Mouse (Mus musculus) MEL (cell line): Measurements from ENCODE around the gene Ksr1. TPM values are rescaled to one million over a fixed set of nuclear protein-coding genes. Genes with fewer than 3 reads are reported as not detected.

Source experiments
- DNase-seq: peaks from one replicate; pipeline ENCODE4 v3.0.0; 2011; ENCODE audit warnings: low read depth, low spot score
- H3K27ac ChIP-seq: 2 replicates; pipeline ENCODE4 v1.5.1; 2012; ENCODE audit warnings: low read depth, mild to moderate bottlenecking, control low read depth, low read length, moderate library complexity; ENCODE audit not compliant: control insufficient read depth
- H3K27me3 ChIP-seq, 2 experiments: fragments of 150-350 bp in 1 of 2; sonication (generic) in 1 of 2; 2 replicates each; pipeline ENCODE4 v1.6.1; 2012; ENCODE audit warnings: low read length in 2 of 2, mild to moderate bottlenecking in 2 of 2, improper control_type of control experiment in 1 of 2, moderate library complexity in 1 of 2; ENCODE audit not compliant: insufficient read depth in 2 of 2, control insufficient read depth in 1 of 2
- H3K36me3 ChIP-seq, 2 experiments: 2 replicates each; pipeline ENCODE4 v1.6.1; 2012 to 2014; ENCODE audit warnings: low read length in 2 of 2, improper control_type of control experiment in 1 of 2, inconsistent platforms in 1 of 2, mild to moderate bottlenecking in 1 of 2; ENCODE audit not compliant: insufficient read depth in 2 of 2, control insufficient read depth in 1 of 2
- H3K4me1 ChIP-seq, 2 experiments: fragments of 150-350 bp in 1 of 2; sonication (generic) in 1 of 2; 2 replicates each; pipeline ENCODE4 v1.6.1; 2012; ENCODE audit warnings: low read length in 2 of 2, improper control_type of control experiment in 1 of 2, mild to moderate bottlenecking in 1 of 2; ENCODE audit not compliant: insufficient read depth in 2 of 2, control insufficient read depth in 1 of 2
- H3K4me3 ChIP-seq, 2 experiments: fragments of 150-350 bp in 1 of 2; sonication (generic) in 1 of 2; 2 replicates each; pipeline ENCODE4 v1.5.1; 2012; ENCODE audit warnings: low read depth in 2 of 2, low read length in 2 of 2, mild to moderate bottlenecking in 2 of 2, moderate library complexity in 2 of 2, control low read depth in 1 of 2, improper control_type of control experiment in 1 of 2; ENCODE audit not compliant: control insufficient read depth in 1 of 2, insufficient read depth in 1 of 2
- H3K79me2 ChIP-seq: 2 replicates; pipeline ENCODE4 v1.6.1; 2012; ENCODE audit warnings: mild to moderate bottlenecking, low read length, moderate library complexity; ENCODE audit not compliant: control insufficient read depth, poor library complexity, insufficient read depth
- H3K9ac ChIP-seq: 2 replicates; pipeline ENCODE4 v1.6.1; 2012; ENCODE audit warnings: low read depth, mild to moderate bottlenecking, control low read depth, low read length, moderate library complexity; ENCODE audit not compliant: control insufficient read depth, poor library complexity, severe bottlenecking
- H3K9me3 ChIP-seq: fragments of 150-350 bp; sonication (generic); replicated peaks from 2 replicates; pipeline ENCODE4 v1.6.1; 2012; ENCODE audit warnings: mild to moderate bottlenecking, low read length, improper control_type of control experiment, moderate library complexity; ENCODE audit not compliant: insufficient read depth
- BHLHE40 ChIP-seq: IDR thresholded peaks from 2 replicates; pipeline ENCODE4 v1.6.1; 2012; ENCODE audit warnings: low read depth, mild to moderate bottlenecking, inconsistent platforms, low read length, improper control_type of control experiment, borderline replicate concordance
- CHD2 ChIP-seq: IDR thresholded peaks from 2 replicates; pipeline ENCODE4 v1.6.1; 2011; ENCODE audit warnings: low read length, improper control_type of control experiment
- CTCF ChIP-seq, 3 experiments: IDR thresholded peaks in 2 of 3; conservative IDR thresholded peaks in 1 of 3; 2 replicates each; pipeline ENCODE4 v1.5.1; 2011 to 2012; ENCODE audit warnings: low read length in 3 of 3, low read depth in 2 of 3, mild to moderate bottlenecking in 2 of 3, improper control_type of control experiment in 1 of 3, inconsistent platforms in 1 of 3, mixed read lengths in 1 of 3, moderate library complexity in 1 of 3; ENCODE audit not compliant: control insufficient read depth in 1 of 3, insufficient read depth in 1 of 3, poor library complexity in 1 of 3, severe bottlenecking in 1 of 3
- ETS1 ChIP-seq: IDR thresholded peaks from 2 replicates; pipeline ENCODE4 v1.6.1; 2012; ENCODE audit warnings: low read depth, mild to moderate bottlenecking, inconsistent platforms, low read length, improper control_type of control experiment, moderate library complexity
- GABPA ChIP-seq: IDR thresholded peaks from 2 replicates; pipeline ENCODE4 v1.6.1; 2012; ENCODE audit warnings: low read depth, mild to moderate bottlenecking, inconsistent platforms, low read length, improper control_type of control experiment, moderate library complexity
- JUND ChIP-seq: IDR thresholded peaks from 2 replicates; pipeline ENCODE4 v1.6.1; 2011; ENCODE audit warnings: low read depth, mild to moderate bottlenecking, improper control_type of control experiment, low read length
- MAFK ChIP-seq: IDR thresholded peaks from 2 replicates; pipeline ENCODE4 v1.6.1; 2011; ENCODE audit warnings: low read depth, mild to moderate bottlenecking, low read length, improper control_type of control experiment, borderline replicate concordance
- MAX ChIP-seq: IDR thresholded peaks from 2 replicates; pipeline ENCODE4 v1.6.1; 2011; ENCODE audit warnings: low read length, improper control_type of control experiment
- MYC ChIP-seq: IDR thresholded peaks from 2 replicates; pipeline ENCODE4 v1.6.1; 2011; ENCODE audit warnings: low read depth, mild to moderate bottlenecking, low read length, improper control_type of control experiment, moderate library complexity
- POLR2AphosphoS5 ChIP-seq: IDR thresholded peaks from 2 replicates; pipeline ENCODE4 v1.6.1; 2012; ENCODE audit warnings: low read depth, borderline replicate concordance, mild to moderate bottlenecking, inconsistent platforms, low read length, moderate library complexity, mixed read lengths
- TAL1 ChIP-seq: IDR thresholded peaks from 2 replicates; pipeline ENCODE4 v1.6.1; 2012; ENCODE audit warnings: mild to moderate bottlenecking, inconsistent platforms, low read length, moderate library complexity, mixed read lengths
- TBP ChIP-seq: IDR thresholded peaks from 2 replicates; pipeline ENCODE4 v1.8.0; 2011; ENCODE audit warnings: low read depth, low read length, improper control_type of control experiment
- ZKSCAN1 ChIP-seq: IDR thresholded peaks from 2 replicates; pipeline ENCODE4 v1.6.1; 2012; ENCODE audit warnings: low read depth, mild to moderate bottlenecking, inconsistent platforms, low read length, improper control_type of control experiment, moderate library complexity
- polyA plus RNA-seq, 2 experiments: library from polyadenylated mRNA; stranded (reverse) in 1 of 2; unstranded in 1 of 2; fragments of >175 nt in 1 of 2; fragments of >200 nt in 1 of 2; gene quantifications; 2 replicates each; pipeline versions ENCODE4 v1.2.1 to v1.2.4; 2012; ENCODE audit warnings: low replicate concordance in 2 of 2, low read depth in 1 of 2; ENCODE audit not compliant: insufficient read length in 2 of 2, insufficient read depth in 1 of 2, missing spikeins in 1 of 2
- total RNA-seq: library from RNA; depleted of rRNA; stranded (reverse); fragments of 300-350 nt; gene quantifications from 2 replicates; pipeline ENCODE4 v1.2.3, GENCODE M21; 2012

Gene Ksr1
- total and polyA plus RNA-seq, 3 experiments, result 9.7 to 18.4 TPM; not detected in 1

DNA sequence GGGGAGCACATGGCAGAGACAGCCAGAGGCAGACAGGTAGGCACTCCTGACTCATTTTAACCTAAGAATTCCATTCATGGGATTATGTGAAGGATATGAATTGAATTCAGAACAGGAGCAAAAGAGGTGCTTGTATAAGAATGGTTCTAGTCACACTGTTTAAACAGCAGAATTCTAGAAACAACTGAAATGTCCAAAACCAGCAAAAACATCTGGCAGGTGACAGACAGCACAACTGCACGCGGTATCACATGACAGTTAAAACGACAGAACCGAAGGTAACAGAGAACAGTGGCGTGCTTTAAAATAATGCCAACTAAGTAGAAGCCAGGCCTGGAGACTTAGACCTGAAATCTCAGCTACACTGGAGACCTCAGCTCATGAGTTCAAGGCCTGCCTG is 13.2 kb downstream of the Ksr1 start:
- peaks cover 0 to 8% of the 10 kb centered on the region in 2 experiments; a peak in 1 of 4 replicates for H3K4me1 ChIP-seq
- H3K9me3 ChIP-seq, result no peaks in the 10 kb centered on the region
- TF ChIP-seq ETS1, result no peak
- no peak for TF ChIP-seq JUND
- 0 out of 2 replicates have a peak, but pooled peaks cover 3% of the 10 kb centered on the region for H3K79me2 ChIP-seq
- H3K4me3 ChIP-seq, result no peak overlapping the region
- no peak overlapping the region for H3K27ac ChIP-seq
- no peaks in the 10 kb centered on the region; a peak in 2 of 4 replicates for H3K36me3 ChIP-seq
- H3K9ac ChIP-seq, result no peak overlapping the region
- H3K27me3 ChIP-seq, result no peaks in the 10 kb centered on the region
- no peak for DNase-seq

GRCm38 (mm10) chr11:79131949-79132411 is 14.2 kb downstream of the Ksr1 start:
- DNase-seq, result peak; percentile 34
- Histone ChIP-seq H3K9me3 (no peaks in the 10 kb centered on the region), H3K79me2 (0 out of 2 replicates have a peak, but pooled peaks cover 3% of the 10 kb centered on the region)
- TF ChIP-seq GABPA, result no peak
- TF ChIP-seq MAX, result no peak
- TF ChIP-seq MAFK, result no peak
- TF ChIP-seq TBP, result no peak
- TF ChIP-seq ZKSCAN1, result no peak
- no peak for TF ChIP-seq TAL1
- no peak for TF ChIP-seq MYC
- TF ChIP-seq CTCF (IDR thresholded peaks at IDR 0.05 in 2 of 3, conservative IDR thresholded peaks at IDR 0.05 in 1 of 3; ENCODE audit: control insufficient read depth in 1 of 3, insufficient read depth in 1 of 3, low read depth in 2 of 3, low read length in 3 of 3, poor library complexity in 1 of 3, severe bottlenecking in 1 of 3), result no peak
- TF ChIP-seq, all 39 proteins: peak for 0
- H3K27ac ChIP-seq, result no peak overlapping the region
- H3K9ac ChIP-seq, result no peak overlapping the region
- H3K27me3 ChIP-seq, result no peaks in the 10 kb centered on the region
- peaks cover 0 to 8% of the 10 kb centered on the region in 2 experiments; a peak in 1 of 4 replicates for H3K4me1 ChIP-seq
- peaks cover 0 to 3% of the 10 kb centered on the region in 2 experiments; a peak in 2 of 4 replicates for H3K36me3 ChIP-seq
- no peak overlapping the region for H3K4me3 ChIP-seq

DNA sequence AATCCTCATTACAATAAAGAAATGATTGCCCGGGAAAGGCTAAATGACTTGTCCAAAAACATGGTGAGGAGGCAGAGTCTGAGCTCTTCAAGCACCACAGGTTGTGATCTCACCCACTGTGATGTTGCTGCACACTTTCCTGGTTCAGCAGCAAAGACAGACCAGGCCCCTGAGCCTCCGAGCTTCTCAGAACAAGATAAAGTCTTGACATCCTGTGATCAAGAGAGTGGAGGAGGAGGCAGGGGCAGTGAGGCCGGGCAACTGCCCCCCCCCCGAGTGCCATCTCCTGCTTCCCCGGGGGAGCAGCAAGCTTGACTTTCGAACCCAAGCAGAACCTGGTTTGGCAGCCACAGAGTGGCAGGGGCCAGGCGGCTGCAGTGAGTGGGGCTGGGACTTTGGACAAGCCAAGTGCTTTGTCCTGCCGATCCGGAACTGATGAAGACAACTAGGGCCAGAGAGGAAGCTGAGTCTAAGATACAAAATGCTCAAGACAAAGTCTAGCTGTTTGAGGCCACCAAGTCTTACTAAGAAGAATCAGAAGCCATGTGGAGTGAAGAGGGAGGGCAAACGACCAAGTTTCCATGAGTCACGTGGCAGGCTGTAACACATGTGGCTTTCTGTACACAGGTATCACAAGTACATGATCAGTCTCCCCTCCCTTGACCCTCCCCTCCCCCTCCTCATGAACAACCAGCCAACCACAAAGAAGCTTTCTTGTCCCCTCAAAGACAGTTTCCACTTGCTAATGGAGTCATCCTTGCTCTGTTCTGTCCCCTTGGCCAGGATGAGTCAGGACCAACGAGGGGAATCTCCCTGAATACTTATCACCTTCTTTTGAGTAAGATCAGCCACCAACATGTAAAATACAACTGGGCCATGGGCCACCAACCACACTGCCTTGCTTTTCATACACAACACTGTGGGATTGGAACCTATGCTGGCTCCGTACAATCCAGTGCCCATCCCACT is 16.5 kb downstream of the Ksr1 start:
- TF ChIP-seq POLR2AphosphoS5, result no peak
- TF ChIP-seq BHLHE40, result no peak
- TF ChIP-seq CHD2, result no peak
- peaks cover 0 to 3% of the 10 kb centered on the region in 2 experiments; a peak in 2 of 4 replicates for H3K36me3 ChIP-seq
- H3K27me3 ChIP-seq, result no peaks in the 10 kb centered on the region
- no peak overlapping the region for H3K9ac ChIP-seq
- H3K9me3 ChIP-seq, result no peaks in the 10 kb centered on the region
- H3K27ac ChIP-seq, result no peak overlapping the region
- 0 out of 2 replicates have a peak, but pooled peaks cover 3% of the 10 kb centered on the region for H3K79me2 ChIP-seq
- peaks cover 0 to 8% of the 10 kb centered on the region in 2 experiments; a peak in 1 of 4 replicates for H3K4me1 ChIP-seq
- DNase-seq, result no peak
- no peak overlapping the region for H3K4me3 ChIP-seq
